ENCODE assay signal across 19 mouse cellular contexts in the genomic region with DNA sequence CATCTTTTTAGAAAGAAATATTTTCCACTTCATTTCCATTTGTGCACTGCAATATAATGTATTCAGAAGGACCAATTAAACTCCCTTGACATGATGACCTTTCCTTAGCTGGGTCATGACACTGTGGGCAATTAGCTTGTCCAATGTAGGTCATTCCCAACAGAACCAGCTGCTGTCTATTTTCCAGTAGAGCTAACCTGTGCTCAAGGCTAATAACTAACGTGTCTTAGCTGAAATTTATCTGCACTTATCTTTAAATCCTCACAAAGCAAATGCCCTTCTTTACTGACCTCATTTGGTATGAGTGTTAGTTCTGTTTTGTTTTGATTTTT.
DNase-seq lines count a peak whose midpoint lies in the region; ATAC-seq and TF ChIP-seq lines count a peak whose summit lies in the region.
"Had no signal": no experiment of that assay in that cellular context is flagged by ENCODE, and none has a peak within 500 bp of the region (broad histone marks: within the 10 kb centered on the region; RNA-seq: fewer than 3 reads in every experiment).

No protein-coding gene starts in this region.

- 20% methylated on average over 1 of the region's 1 CpGs for WGBS in embryonic facial prominence, embryonic 14.5 days
- WGBS in embryonic facial prominence, embryonic 10.5 days: 16% methylated on average over 1 of the region's 1 CpGs
- WGBS in hindbrain, embryonic 16.5 days: 28% methylated on average over 1 of the region's 1 CpGs
- 25% methylated on average over 1 of the region's 1 CpGs for WGBS in hindbrain, embryonic 12.5 days
- WGBS in midbrain, embryonic 16.5 days: 27% methylated on average over 1 of the region's 1 CpGs

- H3K9me3 ChIP-seq in embryonic facial prominence, embryonic 14.5 days (ENCODE audit: control insufficient read depth, low read length): no peaks in the 10 kb centered on the region
- H3K9me3 ChIP-seq in embryonic facial prominence, embryonic 10.5 days: no peaks in the 10 kb centered on the region
- no peaks in the 10 kb centered on the region for H3K9me3 ChIP-seq in hindbrain, embryonic 16.5 days (ENCODE audit: control insufficient read depth, low read length)
- H3K9me3 ChIP-seq in hindbrain, embryonic 12.5 days (replicated peaks): no peaks in the 10 kb centered on the region
- no peaks in the 10 kb centered on the region for H3K9me3 ChIP-seq in midbrain, embryonic 16.5 days (replicated peaks; ENCODE audit: control insufficient read depth, low read length, poor library complexity, severe bottlenecking)
- H3K9me3 ChIP-seq: heart, embryonic 13.5 days; hindbrain, embryonic 13.5 days had no signal

- ATAC-seq in embryonic facial prominence, embryonic 14.5 days (ENCODE audit: low read depth): no peak
- 0 out of 2 replicates have a peak, but pooled peaks have one; percentile 50 for ATAC-seq in hindbrain, embryonic 16.5 days
- no peak for ATAC-seq in hindbrain, embryonic 12.5 days (ENCODE audit: low FRiP score)
- ATAC-seq in midbrain, embryonic 16.5 days: peak; percentile 45; the same call in 1 of the 2 replicates

- no peak for TF ChIP-seq POLR2A in brain, embryonic 14.5 days (IDR thresholded peaks at IDR 0.05; ENCODE audit: borderline replicate concordance, extremely low read depth, insufficient read depth, insufficient read length, poor library complexity, severe bottlenecking)

- no peaks in the 10 kb centered on the region for H3K36me3 ChIP-seq in embryonic facial prominence, embryonic 14.5 days (ENCODE audit: control insufficient read depth, insufficient read depth, low read length)
- no peaks in the 10 kb centered on the region for H3K36me3 ChIP-seq in embryonic facial prominence, embryonic 10.5 days (replicated peaks)
- no peaks in the 10 kb centered on the region for H3K36me3 ChIP-seq in hindbrain, embryonic 16.5 days (ENCODE audit: control insufficient read depth, insufficient read depth, low read length)
- H3K36me3 ChIP-seq in hindbrain, embryonic 12.5 days: no peaks in the 10 kb centered on the region
- H3K36me3 ChIP-seq in midbrain, embryonic 16.5 days (ENCODE audit: control insufficient read depth, insufficient read depth, low read length): no peaks in the 10 kb centered on the region
- H3K36me3 ChIP-seq: heart, embryonic 13.5 days; hindbrain, embryonic 13.5 days had no signal

- peak; percentile 16 for DNase-seq in embryonic facial prominence, embryonic 14.5 days (ENCODE audit: low spot score)
- DNase-seq in embryonic facial prominence, embryonic 10.5 days (ENCODE audit: low spot score): no peak
- DNase-seq in brain, embryonic 14.5 days (ENCODE audit: low read depth): peak; percentile 56
- no peak for DNase-seq in kidney, postnatal 36 days
- DNase-seq in left cerebral cortex, adult 11 months (ENCODE audit: low spot score): no peak
- DNase-seq: adrenal gland, postnatal 14 days; cerebellum, adult 9-10 months; gastrocnemius, postnatal 36 days; heart, adult 2 months; heart, postnatal 14 days; kidney, adult 2 months; lung, postnatal 4 days; right cerebral cortex, postnatal 25 days had no signal

- H3K4me1 ChIP-seq in embryonic facial prominence, embryonic 14.5 days (ENCODE audit: control insufficient read depth, insufficient read depth, low read length): no peaks in the 10 kb centered on the region
- H3K4me1 ChIP-seq in embryonic facial prominence, embryonic 10.5 days: peaks cover 7% of the 10 kb centered on the region; the same call in 1 of the 2 replicates
- no peaks in the 10 kb centered on the region for H3K4me1 ChIP-seq in hindbrain, embryonic 16.5 days (ENCODE audit: control insufficient read depth, insufficient read depth, low read depth, low read length)
- H3K4me1 ChIP-seq in hindbrain, embryonic 12.5 days: no peaks in the 10 kb centered on the region
- no peaks in the 10 kb centered on the region for H3K4me1 ChIP-seq in midbrain, embryonic 16.5 days (ENCODE audit: control insufficient read depth, insufficient read depth, low read length)
- H3K4me1 ChIP-seq: heart, embryonic 13.5 days had no signal

- H3K27me3 ChIP-seq in embryonic facial prominence, embryonic 14.5 days (replicated peaks; ENCODE audit: control insufficient read depth, insufficient read depth, low read length): no peaks in the 10 kb centered on the region
- H3K27me3 ChIP-seq in embryonic facial prominence, embryonic 10.5 days (replicated peaks; ENCODE audit: low read depth, poor library complexity, severe bottlenecking): no peaks in the 10 kb centered on the region
- no peaks in the 10 kb centered on the region for H3K27me3 ChIP-seq in hindbrain, embryonic 16.5 days (replicated peaks; ENCODE audit: control insufficient read depth, insufficient read depth, low read length)
- no peaks in the 10 kb centered on the region for H3K27me3 ChIP-seq in hindbrain, embryonic 12.5 days
- no peaks in the 10 kb centered on the region for H3K27me3 ChIP-seq in midbrain, embryonic 16.5 days (ENCODE audit: control insufficient read depth, insufficient read depth, low read depth, low read length)
- H3K27me3 ChIP-seq: heart, embryonic 13.5 days; hindbrain, embryonic 13.5 days had no signal

- no peak overlapping the region for H3K9ac ChIP-seq in embryonic facial prominence, embryonic 14.5 days (ENCODE audit: low read depth, low read length)
- no peak overlapping the region for H3K9ac ChIP-seq in hindbrain, embryonic 16.5 days (ENCODE audit: low read depth, low read length)
- no peak overlapping the region for H3K9ac ChIP-seq in hindbrain, embryonic 12.5 days
- H3K9ac ChIP-seq in midbrain, embryonic 16.5 days (ENCODE audit: low read depth, low read length): no peak overlapping the region
- H3K9ac ChIP-seq: heart, embryonic 13.5 days; hindbrain, embryonic 13.5 days had no signal

- no peak overlapping the region for H3K4me2 ChIP-seq in embryonic facial prominence, embryonic 14.5 days (ENCODE audit: low read depth, low read length)
- no peak overlapping the region for H3K4me2 ChIP-seq in hindbrain, embryonic 16.5 days (ENCODE audit: low read length)
- H3K4me2 ChIP-seq in hindbrain, embryonic 12.5 days (replicated peaks): no peak overlapping the region
- no peak overlapping the region for H3K4me2 ChIP-seq in midbrain, embryonic 16.5 days (ENCODE audit: low read length)
- H3K4me2 ChIP-seq: heart, embryonic 13.5 days; hindbrain, embryonic 13.5 days had no signal

- H3K27ac ChIP-seq in embryonic facial prominence, embryonic 14.5 days (replicated peaks; ENCODE audit: low read depth, low read length): no peak overlapping the region
- H3K27ac ChIP-seq in embryonic facial prominence, embryonic 10.5 days (replicated peaks): no peak overlapping the region
- H3K27ac ChIP-seq in hindbrain, embryonic 16.5 days (ENCODE audit: low read depth, low read length): no peak overlapping the region
- H3K27ac ChIP-seq in hindbrain, embryonic 12.5 days: no peak overlapping the region
- no peak overlapping the region for H3K27ac ChIP-seq in midbrain, embryonic 16.5 days (ENCODE audit: low read length)
- H3K27ac ChIP-seq: heart, adult 2 months; heart, embryonic 13.5 days; kidney, postnatal 0 days had no signal

- H3K4me3 ChIP-seq in embryonic facial prominence, embryonic 14.5 days (ENCODE audit: low read depth, low read length): no peak overlapping the region
- H3K4me3 ChIP-seq in embryonic facial prominence, embryonic 10.5 days: no peak overlapping the region
- no peak overlapping the region for H3K4me3 ChIP-seq in hindbrain, embryonic 16.5 days (ENCODE audit: low read length)
- H3K4me3 ChIP-seq in hindbrain, embryonic 12.5 days: no peak overlapping the region
- H3K4me3 ChIP-seq in midbrain, embryonic 16.5 days (ENCODE audit: low read depth, low read length): no peak overlapping the region
- H3K4me3 ChIP-seq: heart, adult 2 months; heart, embryonic 13.5 days; hindbrain, embryonic 13.5 days had no signal

- TF ChIP-seq CTCF in brain, embryonic 14.5 days (IDR thresholded peaks at IDR 0.05; ENCODE audit: borderline replicate concordance, extremely low read depth, insufficient read depth, insufficient read length): no peak

Comparison
In these comparisons a context has a peak if more than half of its experiments do, and no peak if none do; other contexts are left out.
1. ATAC-seq: peak in hindbrain, embryonic 16.5 days (single experiment) and midbrain, embryonic 16.5 days (single experiment); none in embryonic facial prominence, embryonic 14.5 days (single experiment) and hindbrain, embryonic 12.5 days (single experiment).
2. DNase-seq: peak in embryonic facial prominence, embryonic 14.5 days (single experiment) and brain, embryonic 14.5 days (single experiment); none in embryonic facial prominence, embryonic 10.5 days (single experiment), kidney, postnatal 36 days (0 of 2) and left cerebral cortex, adult 11 months (single experiment).